Mouse (Mus musculus): ENCODE results near the gene Zfp646.

DNA sequence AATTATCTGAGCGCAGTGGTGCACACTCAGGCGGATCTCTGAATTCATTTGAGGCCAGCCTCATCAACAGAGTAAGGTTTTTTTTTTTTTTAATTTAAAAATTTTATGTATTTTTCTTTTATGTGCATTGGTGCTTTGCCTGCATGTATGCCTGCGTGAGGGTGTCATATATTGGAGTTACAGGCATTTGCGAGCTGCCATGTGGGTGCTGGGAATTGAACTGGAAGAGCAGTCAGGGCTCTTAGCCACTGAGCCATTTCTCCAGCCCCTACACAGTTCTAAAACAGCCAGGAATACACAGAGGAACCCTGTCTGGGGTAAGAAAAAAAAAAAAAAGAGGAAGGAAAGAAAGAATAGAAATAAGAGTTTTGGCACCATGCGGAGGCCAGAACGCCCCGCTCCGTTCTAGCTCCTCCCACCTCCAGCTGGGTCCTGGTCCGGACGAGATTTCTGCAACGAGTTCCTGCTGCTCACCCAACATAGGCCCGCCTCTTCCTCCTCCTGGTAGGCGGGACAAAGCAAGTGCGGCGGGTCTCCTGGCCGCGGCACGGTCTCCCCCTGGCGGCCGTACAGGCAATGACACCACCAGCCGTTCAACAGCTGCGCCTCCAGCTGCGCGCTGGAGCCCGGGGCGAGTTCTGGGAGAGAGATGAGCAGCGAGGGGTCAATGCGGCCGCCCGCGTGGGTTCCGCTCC lies 59.2 kb downstream of the Zfp646 start:
- peak; percentile 72 for TF ChIP-seq POLR2A (IDR thresholded peaks at IDR 0.05; ENCODE audit: extremely low read depth, insufficient read depth, low read length)
- TF ChIP-seq CTCF (IDR thresholded peaks at IDR 0.05; ENCODE audit: low read depth, low read length): peak; percentile 91
